Mouse (Mus musculus) layer of hippocampus, postnatal 14 days (tissue): Measurements from ENCODE around the gene Trim30a. TPM values are rescaled to one million over a fixed set of nuclear protein-coding genes. Genes with fewer than 3 reads are reported as not detected.
"Not testable (repeated sequence)": the region's sequence is repeated elsewhere in the genome, so short reads cannot be mapped to it uniquely, and the experiment has no call there.

ENCODE experiments used
- DNase-seq, 2 experiments: peaks; one replicate each; pipeline ENCODE4 v3.0.0; 2021 to 2022; ENCODE audit warnings: low spot score in 2 of 2, mixed read lengths in 1 of 2
- long read RNA-seq, 2 experiments: library from polyadenylated mRNA; stranded (forward); transcript quantifications; one replicate each; pipeline ENCODE4 v2.0.0; 2021
- total RNA-seq, 2 experiments: library from RNA; stranded (reverse); gene quantifications; 2 replicates each; pipeline ENCODE4 v1.2.3; 2021

Trim30a gene
- total RNA-seq, result under 1 TPM; 0.52 to 0.74 TPM
- long read RNA-seq, experiment 1, result 0 reads
- long read RNA-seq, experiment 2, result 0 reads

- DNase-seq, result no peak
These were observed at the start of gene Trim30a for GRCm38 (mm10) chr7:104465065-104465744. Gene Trim30a, minus strand, starts transcription at chr7:104465193.

GRCm38 (mm10) chr7:104507421-104508065, 42.5 kb upstream of the Trim30a start, which contains the start of gene Trim30d:
Gene Trim30d, minus strand, starts transcription at chr7:104507849.
- DNase-seq, result not testable (repeated sequence)

GRCm38 (mm10) chr7:104501589-104502371, 36.8 kb upstream of the Trim30a start:
- DNase-seq, result no peak

GRCm38 (mm10) chr7:104501186-104501585, 36.2 kb upstream of the Trim30a start:
- DNase-seq, result not testable (repeated sequence)

- DNase-seq, result not testable (repeated sequence)
These were observed 34.5 kb upstream of the Trim30a start for GRCm38 (mm10) chr7:104499464-104499863.

GRCm38 (mm10) chr7:104445961-104446645, 18.9 kb downstream of the Trim30a start:
- DNase-seq, result no peak

- no peak for DNase-seq
These were observed 60.5 kb downstream of the Trim30a start for GRCm38 (mm10) chr7:104404460-104404950.

- DNase-seq, result no peak
These were observed 63.9 kb downstream of the Trim30a start for GRCm38 (mm10) chr7:104401140-104401539.

GRCm38 (mm10) chr7:104400698-104401097, 64.3 kb downstream of the Trim30a start, which contains the start of gene Trim30c:
Gene Trim30c, minus strand, starts transcription at chr7:104400837.
- DNase-seq, result no peak

- DNase-seq, result no peak
These were observed 66.5 kb downstream of the Trim30a start for GRCm38 (mm10) chr7:104398492-104398891.

GRCm38 (mm10) chr7:104369736-104370414, 95.1 kb downstream of the Trim30a start, which contains the start of gene Trim30b:
Gene Trim30b, minus strand, starts transcription at chr7:104369884.
- peak; percentile 1 for DNase-seq

- DNase-seq, result no peak
These were observed 98.7 kb downstream of the Trim30a start for GRCm38 (mm10) chr7:104366339-104366738.

Other genes starting within 250 kb of the Trim30a start
- gene Trim6, start 246.4 kb downstream of the Trim30a start, total RNA-seq, result under 1 TPM; 0.28 to 0.33 TPM
- gene Trim34a, start 220.7 kb downstream of the Trim30a start, total RNA-seq, result 1 to 10 TPM in 1 of 2 experiments, under 1 TPM in 1; 0.76 to 1.0 TPM
- gene Trim5, start 177.1 kb downstream of the Trim30a start, total RNA-seq, result under 1 TPM; 0.25 to 0.55 TPM
- 1 to 10 TPM; 2.0 to 2.1 TPM for gene Trim12a, start 149.7 kb downstream of the Trim30a start, total RNA-seq
- gene Trim34b, start 135.7 kb downstream of the Trim30a start, total RNA-seq, result not detected
- 1 to 10 TPM; 1.5 to 2.0 TPM for gene Trim12c, start 111.8 kb downstream of the Trim30a start, total RNA-seq
- gene Trim30b, start 95.3 kb downstream of the Trim30a start, total RNA-seq, result not detected
- not detected for gene Trim30c, start 64.4 kb downstream of the Trim30a start, total RNA-seq
- under 1 TPM; 0.14 to 0.31 TPM for gene Trim30d, start 42.7 kb upstream of the Trim30a start, total RNA-seq
- not detected for gene Olfr651, start 84.9 kb upstream of the Trim30a start, total RNA-seq
- gene Olfr652, start 95.7 kb upstream of the Trim30a start, total RNA-seq, result not detected
- not detected for gene Olfr653, start 112.1 kb upstream of the Trim30a start, total RNA-seq
- not detected for gene Olfr654, start 121.8 kb upstream of the Trim30a start, total RNA-seq
- gene Olfr655, start 136.6 kb upstream of the Trim30a start, total RNA-seq, result not detected
- not detected for gene Olfr656, start 148.8 kb upstream of the Trim30a start, total RNA-seq
- not detected for gene Olfr657, start 159.6 kb upstream of the Trim30a start, total RNA-seq
- not detected for gene Olfr658, start 182.1 kb upstream of the Trim30a start, total RNA-seq
- not detected for gene Olfr659, start 201.6 kb upstream of the Trim30a start, total RNA-seq
- not detected for gene Olfr661, start 221.3 kb upstream of the Trim30a start, total RNA-seq